Mouse (Mus musculus) left cerebral cortex, postnatal 10 days (tissue): ENCODE measurements around the gene Tasp1. TPM values are rescaled to one million over a fixed set of nuclear protein-coding genes. Genes with fewer than 3 reads are reported as not detected.

Experiments used
- DNase-seq, 2 experiments: peaks; one replicate each; pipeline ENCODE4 v3.0.0; 2021 to 2022; ENCODE audit warnings: low spot score in 2 of 2, mixed read lengths in 1 of 2; ENCODE audit errors: extremely low spot score in 1 of 2
- intact Hi-C: fragments of 180-260 bp; cut with DNase I; formaldehyde crosslinking; loops from one replicate; pipeline ENCODE4 v1.15.1; 2025
- total RNA-seq, 2 experiments: library from RNA; stranded (reverse); gene quantifications; 2 replicates each; pipeline ENCODE4 v1.2.3; 2021

The Tasp1 gene
- total RNA-seq, 2 experiments from 2014 or later: 34.7 to 36.5 TPM

GRCm38 (mm10) chr2:139821589-139822378 is 244.8 kb downstream of the Tasp1 start:
- intact Hi-C loops: no loop called here
- no peak for DNase-seq

- intact Hi-C loops: no loop called here
- no peak for DNase-seq
Observed at GRCm38 (mm10) chr2:139817275-139817674, 249.3 kb downstream of the Tasp1 start.

DNA sequence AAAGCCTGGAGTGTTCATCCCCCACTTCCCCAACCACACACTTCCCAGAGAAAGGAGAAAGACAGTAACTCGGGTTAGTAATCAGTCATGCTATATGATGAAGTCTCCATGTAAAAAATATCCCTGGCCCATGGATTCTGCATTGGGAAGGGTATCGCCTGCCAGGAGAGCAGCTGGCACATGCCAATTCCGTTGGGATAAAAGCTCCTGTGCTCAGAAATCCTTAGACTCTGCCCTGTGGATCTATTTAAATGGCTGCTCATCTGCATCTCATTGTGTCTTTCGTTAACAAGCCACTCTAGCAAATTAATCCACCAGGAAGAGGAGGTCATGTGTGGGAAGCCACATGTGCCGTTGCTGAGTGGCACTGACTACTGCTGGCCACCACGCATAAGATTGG is 258.7 kb downstream of the Tasp1 start:
- intact Hi-C loops: no loop called here
- DNase-seq: no peak

DNA sequence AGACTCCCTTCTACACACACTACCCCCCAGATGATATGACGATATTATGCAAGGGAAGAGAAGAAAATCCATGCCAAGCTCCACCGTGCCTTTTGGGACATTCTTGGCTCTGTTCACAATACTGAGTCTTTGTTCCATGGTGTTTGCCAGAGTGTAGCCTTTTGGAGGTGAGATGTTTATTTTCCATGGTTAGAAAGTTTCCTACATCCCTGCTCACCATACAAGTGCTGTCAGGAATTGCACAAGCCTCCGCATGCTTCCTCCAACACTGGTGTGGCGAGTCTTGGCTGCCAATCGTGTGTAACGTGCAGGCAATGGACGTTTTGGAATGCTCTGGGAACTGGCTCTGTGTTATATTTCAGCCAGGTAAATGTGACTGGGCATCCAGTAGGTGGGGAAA is 262.6 kb downstream of the Tasp1 start:
- intact Hi-C loops: no loop called here
- DNase-seq: no peak

DNA sequence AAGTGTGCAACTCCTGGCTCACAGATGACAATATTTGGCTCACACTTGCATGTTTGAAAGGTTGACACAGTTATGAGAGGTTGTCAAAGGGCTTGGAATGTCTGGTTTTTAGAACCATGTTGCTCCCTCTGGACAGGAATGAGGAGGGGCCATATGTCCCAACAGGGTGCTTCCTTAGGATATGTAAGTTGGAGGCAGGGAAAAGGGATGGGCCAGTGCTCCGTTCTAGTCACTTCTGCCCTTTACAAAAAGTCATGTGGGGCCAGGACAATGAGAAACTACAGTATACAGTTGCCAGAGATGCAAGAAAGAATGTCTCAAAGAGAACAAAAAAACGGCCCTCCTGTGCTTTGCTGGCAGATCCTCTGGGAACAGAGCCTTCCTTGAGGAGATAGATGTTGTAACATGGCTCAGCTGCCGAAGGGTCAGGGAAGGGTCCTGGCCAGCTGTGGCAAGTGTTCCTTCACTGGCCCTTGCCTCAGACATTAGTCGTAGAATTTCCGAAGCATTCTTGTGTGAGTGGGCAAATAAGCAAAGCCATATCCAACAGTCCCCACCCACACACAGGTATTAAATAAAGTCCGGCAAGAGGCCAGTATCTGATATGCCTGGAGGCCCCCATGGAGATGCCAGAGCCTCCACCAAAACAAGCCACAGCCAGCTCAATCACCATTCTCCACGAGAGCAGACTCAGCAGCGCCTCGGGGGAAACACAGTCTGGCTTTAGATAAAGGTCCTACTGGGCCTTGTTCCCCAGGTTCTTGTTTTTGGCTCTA is 274.1 kb downstream of the Tasp1 start:
- intact Hi-C loops: no loop called here
- DNase-seq: no peak

DNA sequence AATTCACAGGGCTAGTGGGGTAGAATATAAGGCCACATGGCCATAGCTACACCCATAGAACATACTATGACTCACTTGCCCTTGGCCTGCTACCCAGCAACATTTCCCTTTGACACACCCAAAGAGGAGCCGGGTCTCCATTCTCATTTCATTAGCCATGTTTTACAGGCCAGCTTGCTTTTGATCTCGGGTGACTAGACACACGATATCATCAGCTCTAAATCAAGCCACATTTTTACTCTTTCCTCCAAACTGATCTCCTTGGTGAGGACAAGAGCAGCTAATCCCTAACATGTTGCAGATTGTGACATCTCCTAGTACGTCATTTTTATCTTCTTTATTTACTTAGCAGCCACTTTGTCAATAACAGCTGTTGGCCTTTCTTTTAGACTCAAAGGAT is 277.9 kb downstream of the Tasp1 start:
- no peak for DNase-seq
- intact Hi-C loops: no loop called here

DNA sequence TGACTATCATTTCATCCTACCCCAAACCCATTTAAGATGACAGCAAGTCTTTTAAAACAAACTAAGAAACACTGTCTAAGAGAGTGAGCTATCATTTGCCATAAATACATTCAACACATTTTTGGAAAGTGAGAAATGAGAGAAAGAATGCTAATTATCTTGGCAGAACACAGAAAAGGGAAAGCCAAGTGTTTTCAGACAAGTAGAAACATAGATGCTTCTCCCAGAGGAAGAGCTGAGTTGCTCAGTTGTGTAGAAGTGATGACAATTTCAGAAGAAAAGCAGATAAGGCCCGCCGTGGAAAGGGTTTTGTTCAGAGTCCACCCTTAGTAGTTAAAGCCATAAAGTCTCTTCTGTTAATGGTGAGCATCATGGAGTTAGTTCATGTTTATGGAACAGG is 281.7 kb downstream of the Tasp1 start:
- intact Hi-C loops: no loop called here
- DNase-seq: peak in 1 of 2 experiments; percentile 29

GRCm38 (mm10) chr2:139784465-139784864 is 282.1 kb downstream of the Tasp1 start:
- DNase-seq: peak in 1 of 2 experiments; percentile 9
- intact Hi-C loops: no loop called here

Other genes starting within 250 kb of the Tasp1 start
- gene Gm17374, start 85.2 kb upstream of the Tasp1 start, total RNA-seq: not detected
- 10 to 100 TPM; 19.3 to 20.4 TPM for gene Esf1, start 103.8 kb upstream of the Tasp1 start, total RNA-seq
- 10 to 100 TPM; 53.8 to 59.0 TPM for gene Ndufaf5, start 103.8 kb upstream of the Tasp1 start, total RNA-seq